Mouse (Mus musculus): ENCODE results near the gene Fgfr2.

- TF ChIP-seq CTCF (IDR thresholded peaks at IDR 0.05; ENCODE audit: control insufficient read depth, insufficient read depth, insufficient replicate concordance, low read depth, low read length), result no peak
- TF ChIP-seq POLR2A (IDR thresholded peaks at IDR 0.05; ENCODE audit: control insufficient read depth, low read depth, low read length), result no peak
These were observed 2153.6 kb downstream of the Fgfr2 start for GRCm38 (mm10) chr7:130969507-130969906.
